Mouse (Mus musculus): Measurements from ENCODE around the gene Ndufs8. TPM values are rescaled to one million over a fixed set of nuclear protein-coding genes. Genes with fewer than 3 reads are reported as not detected.

Ndufs8 gene
- polyA plus RNA-seq, 1 experiment from 2014 or later = 207 TPM

GRCm38 (mm10) chr19:3928779-3929178, 16.2 kb upstream of the Ndufs8 start:
- H3K9me3 ChIP-seq (replicated peaks) = no peaks in the 10 kb centered on the region
- H3K4me1 ChIP-seq = peaks cover 12% of the 10 kb centered on the region
- no peak for ATAC-seq (ENCODE audit: low FRiP score)
- no peak overlapping the region for H3K27ac ChIP-seq
- no peaks in the 10 kb centered on the region for H3K27me3 ChIP-seq
- no peak overlapping the region for H3K4me2 ChIP-seq (replicated peaks)
- H3K36me3 ChIP-seq = no peaks in the 10 kb centered on the region
- WGBS = 73% methylated on average over 4 of the region's 4 CpGs
- no peak overlapping the region for H3K9ac ChIP-seq
- no peak overlapping the region for H3K4me3 ChIP-seq

GRCm38 (mm10) chr19:3927989-3928388, 15.4 kb upstream of the Ndufs8 start:
- no peak overlapping the region for H3K27ac ChIP-seq
- no peaks in the 10 kb centered on the region for H3K36me3 ChIP-seq
- no peaks in the 10 kb centered on the region for H3K27me3 ChIP-seq
- 86% methylated on average over 4 of the region's 4 CpGs for WGBS
- H3K9me3 ChIP-seq (replicated peaks) = no peaks in the 10 kb centered on the region
- ATAC-seq (ENCODE audit: low FRiP score) = no peak
- H3K4me2 ChIP-seq (replicated peaks) = no peak overlapping the region
- no peak overlapping the region for H3K4me3 ChIP-seq
- H3K9ac ChIP-seq = no peak overlapping the region
- peaks cover 15% of the 10 kb centered on the region for H3K4me1 ChIP-seq

GRCm38 (mm10) chr19:3926685-3927084, 14.1 kb upstream of the Ndufs8 start:
- Histone ChIP-seq H3K4me3 (no peak overlapping the region), H3K9me3 (replicated peaks) (no peaks in the 10 kb centered on the region), H3K27me3 (no peaks in the 10 kb centered on the region), H3K4me1 (peaks cover 15% of the 10 kb centered on the region), H3K9ac (no peak overlapping the region), H3K4me2 (replicated peaks) (no peak overlapping the region), H3K36me3 (no peaks in the 10 kb centered on the region), H3K27ac (no peak overlapping the region)
- 62% methylated on average over 6 of the region's 6 CpGs for WGBS
- ATAC-seq (ENCODE audit: low FRiP score) = no peak

- WGBS = 76% methylated on average over 3 of the region's 3 CpGs
- Histone ChIP-seq H3K4me1 (peaks cover 15% of the 10 kb centered on the region), H3K27me3 (no peaks in the 10 kb centered on the region), H3K27ac (no peak overlapping the region), H3K9ac (no peak overlapping the region), H3K9me3 (replicated peaks) (no peaks in the 10 kb centered on the region), H3K4me3 (no peak overlapping the region), H3K36me3 (no peaks in the 10 kb centered on the region), H3K4me2 (replicated peaks) (no peak overlapping the region)
- ATAC-seq (ENCODE audit: low FRiP score) = no peak
Measured at GRCm38 (mm10) chr19:3926279-3926678, 13.7 kb upstream of the Ndufs8 start.

GRCm38 (mm10) chr19:3925859-3926258, 13.3 kb upstream of the Ndufs8 start:
- no peak for ATAC-seq (ENCODE audit: low FRiP score)
- Histone ChIP-seq H3K9me3 (replicated peaks) (no peaks in the 10 kb centered on the region), H3K9ac (no peak overlapping the region), H3K27me3 (no peaks in the 10 kb centered on the region), H3K27ac (no peak overlapping the region), H3K4me3 (no peak overlapping the region), H3K4me2 (replicated peaks) (no peak overlapping the region), H3K36me3 (no peaks in the 10 kb centered on the region), H3K4me1 (peaks cover 15% of the 10 kb centered on the region)
- WGBS = 81% methylated on average over 6 of the region's 6 CpGs

- no peak overlapping the region for H3K4me3 ChIP-seq
- H3K4me1 ChIP-seq = peaks cover 14% of the 10 kb centered on the region
- no peaks in the 10 kb centered on the region for H3K27me3 ChIP-seq
- no peak for ATAC-seq (ENCODE audit: low FRiP score)
- H3K9me3 ChIP-seq (replicated peaks) = no peaks in the 10 kb centered on the region
- H3K27ac ChIP-seq = no peak overlapping the region
- H3K9ac ChIP-seq = no peak overlapping the region
- no peak overlapping the region for H3K4me2 ChIP-seq (replicated peaks)
- H3K36me3 ChIP-seq = no peaks in the 10 kb centered on the region
- whole genome bisulfite sequencing = 93% methylated on average over 7 of the region's 7 CpGs
Measured at GRCm38 (mm10) chr19:3924868-3925267, 12.3 kb upstream of the Ndufs8 start.

GRCm38 (mm10) chr19:3924190-3924589, 11.6 kb upstream of the Ndufs8 start:
- H3K4me3 ChIP-seq = no peak overlapping the region
- no peaks in the 10 kb centered on the region for H3K36me3 ChIP-seq
- H3K4me2 ChIP-seq (replicated peaks) = no peak overlapping the region
- no peaks in the 10 kb centered on the region for H3K27me3 ChIP-seq
- ATAC-seq (ENCODE audit: low FRiP score) = no peak
- H3K4me1 ChIP-seq = peaks cover 8% of the 10 kb centered on the region
- 75% methylated on average over 8 of the region's 8 CpGs for WGBS
- no peak overlapping the region for H3K27ac ChIP-seq
- H3K9me3 ChIP-seq (replicated peaks) = no peaks in the 10 kb centered on the region
- H3K9ac ChIP-seq = no peak overlapping the region

- no peak overlapping the region for H3K4me2 ChIP-seq (replicated peaks)
- H3K4me3 ChIP-seq = no peak overlapping the region
- 0 out of 2 replicates have a peak, but pooled peaks cover 3% of the 10 kb centered on the region for H3K4me1 ChIP-seq
- ATAC-seq (ENCODE audit: low FRiP score) = no peak
- 51% methylated on average over 13 of the region's 13 CpGs for WGBS
- no peaks in the 10 kb centered on the region for H3K36me3 ChIP-seq
- H3K27ac ChIP-seq = no peak overlapping the region
- no peaks in the 10 kb centered on the region for H3K9me3 ChIP-seq (replicated peaks)
- no peak overlapping the region for H3K9ac ChIP-seq
- H3K27me3 ChIP-seq = no peaks in the 10 kb centered on the region
Measured at GRCm38 (mm10) chr19:3923586-3923985, 11.0 kb upstream of the Ndufs8 start.

GRCm38 (mm10) chr19:3922661-3923371, 10.2 kb upstream of the Ndufs8 start:
- H3K9me3 ChIP-seq (replicated peaks) = no peaks in the 10 kb centered on the region
- no peak overlapping the region for H3K27ac ChIP-seq
- 0 out of 2 replicates have a peak, but pooled peaks cover 3% of the 10 kb centered on the region for H3K4me1 ChIP-seq
- WGBS = 61% methylated on average over 10 of the region's 10 CpGs
- ATAC-seq (ENCODE audit: low FRiP score) = no peak
- no peak overlapping the region for H3K4me2 ChIP-seq (replicated peaks)
- no peaks in the 10 kb centered on the region for H3K36me3 ChIP-seq
- no peak overlapping the region for H3K9ac ChIP-seq
- H3K27me3 ChIP-seq = no peaks in the 10 kb centered on the region
- H3K4me3 ChIP-seq = no peak overlapping the region

- no peaks in the 10 kb centered on the region for H3K36me3 ChIP-seq
- H3K9me3 ChIP-seq (replicated peaks) = no peaks in the 10 kb centered on the region
- no peak overlapping the region for H3K4me3 ChIP-seq
- no peaks in the 10 kb centered on the region for H3K27me3 ChIP-seq
- no peak for ATAC-seq (ENCODE audit: low FRiP score)
- no peak overlapping the region for H3K9ac ChIP-seq
- H3K4me2 ChIP-seq (replicated peaks) = no peak overlapping the region
- 0 out of 2 replicates have a peak, but pooled peaks cover 3% of the 10 kb centered on the region for H3K4me1 ChIP-seq
- H3K27ac ChIP-seq = no peak overlapping the region
Measured at GRCm38 (mm10) chr19:3919928-3920327, 7.4 kb upstream of the Ndufs8 start.

GRCm38 (mm10) chr19:3916727-3917126, 4.2 kb upstream of the Ndufs8 start:
- Histone ChIP-seq H3K27ac (no peak overlapping the region), H3K9me3 (replicated peaks) (no peaks in the 10 kb centered on the region)
- WGBS = 79% methylated on average over 11 of the region's 11 CpGs

GRCm38 (mm10) chr19:3914535-3914934, 2.0 kb upstream of the Ndufs8 start:
- no peaks in the 10 kb centered on the region for H3K27me3 ChIP-seq
- ATAC-seq (ENCODE audit: low FRiP score) = no peak
- no peak overlapping the region for H3K9ac ChIP-seq
- no peaks in the 10 kb centered on the region for H3K9me3 ChIP-seq (replicated peaks)
- H3K4me3 ChIP-seq = no peak overlapping the region
- WGBS = 89% methylated on average over 5 of the region's 5 CpGs
- H3K36me3 ChIP-seq = peaks cover 17% of the 10 kb centered on the region
- no peak overlapping the region for H3K27ac ChIP-seq
- peaks cover 19% of the 10 kb centered on the region for H3K4me1 ChIP-seq
- H3K4me2 ChIP-seq (replicated peaks) = no peak overlapping the region

More at GRCm38 (mm10) chr19:3916727-3917126, 4.2 kb upstream of the Ndufs8 start:
- ATAC-seq (ENCODE audit: low FRiP score) = no peak
- Histone ChIP-seq H3K4me3 (no peak overlapping the region), H3K27me3 (no peaks in the 10 kb centered on the region), H3K36me3 (no peaks in the 10 kb centered on the region), H3K4me2 (replicated peaks) (no peak overlapping the region), H3K9ac (no peak overlapping the region), H3K4me1 (peaks cover 12% of the 10 kb centered on the region)

- peak overlapping the region; percentile 65 for H3K4me2 ChIP-seq (replicated peaks)
- no peak overlapping the region for H3K27ac ChIP-seq
- H3K27me3 ChIP-seq = no peaks in the 10 kb centered on the region
- H3K4me1 ChIP-seq = peaks cover 19% of the 10 kb centered on the region
- peaks cover 26% of the 10 kb centered on the region for H3K36me3 ChIP-seq
- H3K9ac ChIP-seq = peak overlapping the region; percentile 63; the same call in 1 of the 2 replicates
- no peak for ATAC-seq (ENCODE audit: low FRiP score)
- 89% methylated on average over 8 of the region's 8 CpGs for WGBS
- H3K4me3 ChIP-seq = peak overlapping the region; percentile 74
- H3K9me3 ChIP-seq (replicated peaks) = no peaks in the 10 kb centered on the region
Measured at GRCm38 (mm10) chr19:3913692-3914091, 1.1 kb upstream of the Ndufs8 start.
